Mouse (Mus musculus) midbrain, postnatal 0 days (tissue): Measurements from ENCODE around the gene Nfkb2. TPM values are rescaled to one million over a fixed set of nuclear protein-coding genes. Genes with fewer than 3 reads are reported as not detected.
A peak's percentile ranks its signal among the peaks of the same experiment; 100 is the strongest.

ENCODE experiments used
- ATAC-seq: fragments of 200-750 bp; cut with Nextera tagmentation; 2 replicates; pipeline ENCODE4 v1.8.0; 2017; ENCODE audit warnings: moderate number of reproducible peaks, mild to moderate bottlenecking, moderate TSS enrichment, moderate library complexity; ENCODE audit not compliant: low FRiP score
- DNase-seq: peaks from one replicate; pipeline ENCODE4 v3.0.0-alpha.2; 2015; ENCODE audit warnings: low spot score
- H3K27ac ChIP-seq: fragments of 300-500 bp; sonication (generic); 2 replicates; pipeline ENCODE4 v1.5.1; 2014; ENCODE audit warnings: low read depth, mild to moderate bottlenecking, low read length, mixed read lengths
- H3K27me3 ChIP-seq: fragments of 300-500 bp; sonication (generic); 2 replicates; pipeline ENCODE4 v1.6.1; 2014; ENCODE audit warnings: low read length, control low read depth, mixed read lengths; ENCODE audit not compliant: insufficient read depth
- H3K36me3 ChIP-seq: fragments of 300-500 bp; sonication (generic); 2 replicates; pipeline ENCODE4 v1.6.1; 2014; ENCODE audit warnings: low read length, control low read depth, mixed read lengths; ENCODE audit not compliant: insufficient read depth
- H3K4me1 ChIP-seq: fragments of 300-500 bp; sonication (generic); 2 replicates; pipeline ENCODE4 v1.6.1; 2014; ENCODE audit warnings: mild to moderate bottlenecking, control low read depth, antibody characterized with exemption, low read length, mixed read lengths; ENCODE audit not compliant: insufficient read depth
- H3K4me2 ChIP-seq: fragments of 300-500 bp; sonication (generic); 2 replicates; pipeline ENCODE4 v1.6.1; 2014; ENCODE audit warnings: low read depth, mild to moderate bottlenecking, low read length, mixed read lengths; ENCODE audit not compliant: poor library complexity, severe bottlenecking
- H3K4me3 ChIP-seq: fragments of 300-500 bp; sonication (generic); 2 replicates; pipeline ENCODE4 v1.5.1; 2014; ENCODE audit warnings: low read depth, mild to moderate bottlenecking, low read length, moderate library complexity
- H3K9ac ChIP-seq: fragments of 300-500 bp; sonication (generic); replicated peaks from 2 replicates; pipeline ENCODE4 v1.6.1; 2014; ENCODE audit warnings: mild to moderate bottlenecking, low read length, moderate library complexity, mixed read lengths; ENCODE audit not compliant: poor library complexity, severe bottlenecking
- H3K9me3 ChIP-seq: fragments of 300-500 bp; sonication (generic); 2 replicates; pipeline ENCODE4 v1.6.1; 2016; ENCODE audit warnings: low read length, control low read depth
- CTCF ChIP-seq: IDR thresholded peaks from 2 replicates; pipeline ENCODE4 v1.5.1; 2016; ENCODE audit warnings: antibody characterized with exemption, mild to moderate bottlenecking
- WGBS: fragments of 180-500 bp; shearing (Covaris S2); extraction: QIAGEN DNeasy Blood & Tissue Kit; methylation state at CpG from one replicate; pipeline ENCODE4 v1.1.7; 2014; 5-methylcytosine and 5-hydroxymethylcytosine counted together
- polyA plus RNA-seq: library from polyadenylated mRNA; unstranded; fragments of >200 nt; fragmentation: Nextera tagmentation; extraction: Ambion mirVana; gene quantifications from 2 replicates; pipeline ENCODE4 v1.2.1, GENCODE M21; 2015
- total RNA-seq: library from RNA; depleted of rRNA; stranded (reverse); fragments of >200 nt; gene quantifications from 2 replicates; pipeline ENCODE4 v1.2.3, GENCODE M21; 2014

Nfkb2 gene
- total and polyA plus RNA-seq, 2 experiments from 2014 or later = 2.4 to 3.1 TPM

DNA sequence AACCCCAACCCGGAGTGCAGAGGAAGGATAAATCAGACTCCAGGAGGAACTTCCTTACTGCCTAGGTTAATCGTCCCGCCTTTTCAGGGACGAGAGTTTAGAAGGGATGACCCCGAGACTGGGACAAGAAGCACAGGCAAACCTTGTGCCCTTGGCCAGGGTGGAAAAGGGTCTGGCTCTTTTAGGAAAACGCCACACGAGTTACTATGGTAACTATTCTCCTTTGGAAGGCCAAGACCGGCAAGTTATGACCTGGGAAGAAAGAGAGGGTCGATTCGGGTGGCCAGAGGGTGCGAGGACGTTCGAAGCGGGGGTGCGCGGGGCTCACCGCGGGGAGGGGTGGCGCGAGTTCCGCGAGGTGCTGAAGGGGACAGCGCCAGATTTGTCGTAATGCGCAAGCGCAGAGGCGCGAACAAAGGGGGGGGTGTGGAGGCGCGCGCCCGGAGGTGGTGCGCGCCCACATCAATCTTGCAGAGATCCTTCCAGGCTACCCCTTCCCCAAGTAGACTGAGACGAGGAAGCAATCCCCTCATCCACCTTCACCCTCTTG lies 22.7 kb downstream of the Nfkb2 start, which contains the start of gene Psd:
Psd (minus strand) TSS at position 401 of the 550 bp plus-strand sequence.
- no peaks in the 10 kb centered on the region for H3K27me3 ChIP-seq
- ATAC-seq (peak; percentile 3; the same call in 1 of the 2 replicates), DNase-seq (peak; percentile 82)
- peak within 1 kb of the TSS; percentile 97 for H3K4me2 ChIP-seq
- peak within 1 kb of the TSS; percentile 56 for H3K9ac ChIP-seq
- H3K4me3 ChIP-seq = peak within 1 kb of the TSS; percentile 66
- H3K27ac ChIP-seq = peak within 1 kb of the TSS; percentile 90
- peaks cover 24% of the 10 kb centered on the region for H3K4me1 ChIP-seq
- WGBS = under 1% methylated on average over 34 of the region's 35 CpGs
- peaks cover 20% of the 10 kb centered on the region for H3K36me3 ChIP-seq
- TF ChIP-seq CTCF = no peak
- H3K9me3 ChIP-seq = no peaks in the 10 kb centered on the region

GRCm38 (mm10) chr19:46327531-46328064 lies 23.5 kb downstream of the Nfkb2 start:
- Histone ChIP-seq H3K4me1 (peaks cover 17% of the 10 kb centered on the region; the same call in 1 of the 2 replicates), H3K4me3 (peak overlapping the region; percentile 66), H3K9me3 (no peaks in the 10 kb centered on the region), H3K9ac (peak overlapping the region; percentile 56), H3K4me2 (peak overlapping the region; percentile 97), H3K36me3 (peaks cover 27% of the 10 kb centered on the region), H3K27me3 (no peaks in the 10 kb centered on the region), H3K27ac (peak overlapping the region; percentile 90)
- 30% methylated on average over 14 of the region's 14 CpGs for WGBS
- DNase-seq = no peak
- ATAC-seq = peak; percentile 0; the same call in 1 of the 2 replicates
- TF ChIP-seq CTCF = no peak

DNA sequence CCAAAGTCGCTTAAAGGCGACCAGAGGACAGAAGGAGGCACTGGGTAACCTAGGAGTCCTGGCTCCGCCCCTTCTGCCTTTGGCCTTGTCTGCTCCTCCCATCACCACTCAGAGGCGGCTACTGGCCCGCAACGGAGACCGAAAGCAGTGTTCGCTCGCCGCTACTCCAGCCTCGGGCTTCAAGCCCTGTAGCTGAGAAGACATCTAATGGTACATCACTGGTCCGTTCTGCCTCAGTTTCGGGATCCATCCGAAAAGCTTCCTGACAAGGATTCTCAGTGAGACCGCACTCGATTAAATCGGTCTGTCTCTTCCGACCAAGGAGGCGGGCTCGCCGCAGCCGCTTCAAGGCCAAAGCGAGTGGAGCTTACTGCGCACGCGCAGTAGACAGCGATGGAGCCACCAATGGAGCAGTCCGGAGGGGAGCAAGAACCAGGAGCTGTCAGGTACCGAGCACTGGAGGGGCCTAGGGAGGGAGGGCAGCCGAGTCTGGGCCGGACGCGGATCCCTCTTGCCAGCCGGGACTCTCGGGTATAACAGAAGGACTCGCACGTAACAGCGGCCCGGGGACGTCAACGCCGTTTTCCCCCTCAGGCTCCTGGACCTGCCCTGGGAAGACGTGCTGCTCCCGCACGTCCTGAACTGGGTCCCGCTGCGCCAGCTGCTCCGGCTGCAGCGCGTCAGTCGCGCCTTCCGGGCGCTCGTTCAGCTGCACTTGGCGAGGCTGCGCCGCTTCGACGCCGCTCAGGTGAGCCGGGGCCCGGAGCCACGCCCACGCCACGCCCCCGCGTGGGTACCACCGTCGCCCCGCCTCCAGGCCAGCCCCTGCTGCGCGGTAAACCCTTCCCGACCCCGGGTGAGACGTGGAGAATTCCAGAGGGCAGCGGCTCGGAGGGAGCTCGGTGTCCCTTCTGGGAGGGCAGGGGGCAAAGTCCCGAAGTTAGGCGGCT lies 24.2 kb downstream of the Nfkb2 start, which contains the start of gene Fbxl15:
Fbxl15 (plus strand) TSS at position 104 of the 950 bp plus-strand sequence.
- peak within 1 kb of the TSS; percentile 56 for H3K9ac ChIP-seq
- H3K36me3 ChIP-seq = peaks cover 26% of the 10 kb centered on the region
- H3K27ac ChIP-seq = peak within 1 kb of the TSS; percentile 90
- peak; percentile 86 for ATAC-seq
- H3K27me3 ChIP-seq = no peaks in the 10 kb centered on the region
- H3K4me1 ChIP-seq = peaks cover 12% of the 10 kb centered on the region; the same call in 1 of the 2 replicates
- H3K4me2 ChIP-seq = peak within 1 kb of the TSS; percentile 97
- WGBS = under 1% methylated on average over 81 of the region's 81 CpGs
- TF ChIP-seq CTCF = no peak
- H3K4me3 ChIP-seq = peak within 1 kb of the TSS; percentile 66
- H3K9me3 ChIP-seq = no peaks in the 10 kb centered on the region
- DNase-seq = peak; percentile 98

GRCm38 (mm10) chr19:46329031-46329641 lies 25.0 kb downstream of the Nfkb2 start:
- peak overlapping the region; percentile 90 for H3K27ac ChIP-seq
- 1% methylated on average over 49 of the region's 54 CpGs for WGBS
- H3K9me3 ChIP-seq = no peaks in the 10 kb centered on the region
- peak overlapping the region; percentile 97 for H3K4me2 ChIP-seq
- H3K9ac ChIP-seq = peak overlapping the region; percentile 56
- TF ChIP-seq CTCF = no peak
- DNase-seq (no peak), ATAC-seq (peak; percentile 1; the same call in 1 of the 2 replicates)
- peak overlapping the region; percentile 66 for H3K4me3 ChIP-seq
- H3K27me3 ChIP-seq = no peaks in the 10 kb centered on the region
- peaks cover 26% of the 10 kb centered on the region for H3K36me3 ChIP-seq
- peaks cover 12% of the 10 kb centered on the region; the same call in 1 of the 2 replicates for H3K4me1 ChIP-seq

DNA sequence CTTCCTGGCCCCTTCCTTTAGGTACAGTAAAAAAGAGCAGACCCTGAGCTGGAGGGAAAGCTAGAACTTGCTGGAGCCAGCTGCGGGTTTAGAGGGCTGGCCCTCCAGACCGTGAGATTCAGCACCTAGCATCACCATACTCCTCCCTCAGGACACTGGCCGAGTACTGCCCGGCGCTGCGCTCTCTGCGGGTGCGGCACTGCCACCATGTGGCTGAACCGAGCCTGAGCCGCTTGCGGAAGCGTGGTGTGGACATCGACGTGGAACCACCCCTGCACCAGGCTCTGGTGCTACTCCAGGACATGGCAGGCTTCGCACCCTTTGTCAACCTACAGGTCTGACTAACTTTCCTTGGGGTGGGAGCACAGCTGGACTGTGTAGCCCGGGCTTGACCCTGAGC lies 25.8 kb downstream of the Nfkb2 start:
- WGBS = 5% methylated on average over 16 of the region's 16 CpGs
- H3K4me2 ChIP-seq = peak overlapping the region; percentile 97
- H3K27ac ChIP-seq = no peak overlapping the region
- ATAC-seq = no peak
- no peaks in the 10 kb centered on the region for H3K27me3 ChIP-seq
- H3K9me3 ChIP-seq = no peaks in the 10 kb centered on the region
- peak; percentile 77 for DNase-seq
- peaks cover 5% of the 10 kb centered on the region; the same call in 1 of the 2 replicates for H3K4me1 ChIP-seq
- 0 out of 2 replicates have a peak overlapping the region, but pooled peaks have one; percentile 19 for H3K9ac ChIP-seq
- peaks cover 26% of the 10 kb centered on the region for H3K36me3 ChIP-seq
- peak overlapping the region; percentile 66; the same call in 1 of the 2 replicates for H3K4me3 ChIP-seq
- peak; percentile 84 for TF ChIP-seq CTCF
